Mouse (Mus musculus) testis, adult 2 months (tissue): Measurements from ENCODE around the gene Ascl3.

ENCODE experiments used
- CTCF ChIP-seq: fragments of 200-500 bp; IDR thresholded peaks from 2 replicates; pipeline ENCODE4 v1.5.1; 2012; ENCODE audit warnings: low read depth, mild to moderate bottlenecking, inconsistent platforms, low read length, moderate library complexity; ENCODE audit not compliant: control insufficient read depth, insufficient read depth, insufficient replicate concordance
- POLR2A ChIP-seq: fragments of 200-500 bp; IDR thresholded peaks from 2 replicates; pipeline ENCODE4 v1.6.1; 2012; ENCODE audit warnings: low read depth, mild to moderate bottlenecking, inconsistent platforms, low read length, moderate library complexity; ENCODE audit not compliant: control insufficient read depth

DNA sequence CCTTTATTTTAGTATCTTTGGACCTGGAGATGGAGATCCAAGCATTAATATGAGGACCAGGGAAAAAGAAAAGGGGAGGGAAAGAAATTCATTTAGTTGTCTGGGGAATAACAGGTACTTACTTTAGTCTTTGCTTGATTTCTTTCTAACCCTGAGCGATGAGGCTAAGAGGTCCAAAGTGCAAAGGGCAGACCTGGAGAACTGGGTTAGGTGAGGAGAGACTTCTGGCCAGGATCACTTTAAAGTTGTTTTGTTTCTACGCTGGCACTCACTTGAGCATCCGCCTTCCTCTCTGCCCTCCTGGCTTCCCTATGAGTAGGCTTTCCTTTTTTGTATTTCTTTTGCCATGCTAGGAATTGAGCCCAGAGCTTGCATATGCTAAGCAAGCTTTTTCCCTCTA is 24.8 kb upstream of the Ascl3 start:
- TF ChIP-seq CTCF (no peak), POLR2A (no peak)
